Comparison of ENCODE assay signal across 13 mouse cellular contexts in genomic region chr17:80252757-80253525, GRCm38 (mm10). TPM values are rescaled to one million over a fixed set of nuclear protein-coding genes. Genes with fewer than 3 reads are reported as not detected.
DNase-seq lines count a peak whose midpoint lies in the region; ATAC-seq and TF ChIP-seq lines count a peak whose summit lies in the region.
"Had no signal": no experiment of that assay in that cellular context is flagged by ENCODE, and none has a peak within 500 bp of the region (broad histone marks: within the 10 kb centered on the region; RNA-seq: fewer than 3 reads in every experiment).

No protein-coding gene starts in this region.

- no peak overlapping the region for H3K4me2 ChIP-seq in intestine, postnatal 0 days (replicated peaks; ENCODE audit: low read depth)
- no peak overlapping the region for H3K4me2 ChIP-seq in intestine, embryonic 15.5 days (replicated peaks)
- peak overlapping the region; percentile 0; the same call in 1 of the 2 replicates for H3K4me2 ChIP-seq in heart, embryonic 13.5 days
- H3K4me2 ChIP-seq: hindbrain, embryonic 15.5 days had no signal

- POLR2A ChIA-PET in Patski (lab: Charles Lee), result no interaction called here

- H3K36me3 ChIP-seq in intestine, postnatal 0 days (ENCODE audit: control insufficient read depth, insufficient read depth), result peaks cover 71% of the 10 kb centered on the region
- H3K36me3 ChIP-seq in intestine, embryonic 15.5 days, result peaks cover 35% of the 10 kb centered on the region
- H3K36me3 ChIP-seq in heart, embryonic 13.5 days, result peaks cover 88% of the 10 kb centered on the region

- no peak overlapping the region for H3K4me3 ChIP-seq in intestine, postnatal 0 days (ENCODE audit: low read depth, low read length)
- no peak overlapping the region for H3K4me3 ChIP-seq in intestine, embryonic 15.5 days (replicated peaks)
- no peak overlapping the region for H3K4me3 ChIP-seq in heart, embryonic 13.5 days
- no peak overlapping the region for H3K4me3 ChIP-seq in cerebellum, adult 2 months (replicated peaks; ENCODE audit: insufficient read depth, low read depth, low read length)
- H3K4me3 ChIP-seq: erythroblast, embryonic 14.5 days; hindbrain, embryonic 15.5 days; limb, embryonic 10.5 days; myocyte had no signal

- no peaks in the 10 kb centered on the region for H3K4me1 ChIP-seq in intestine, postnatal 0 days (replicated peaks; ENCODE audit: control insufficient read depth, insufficient read depth, low read length)
- H3K4me1 ChIP-seq in intestine, embryonic 15.5 days (replicated peaks), result peaks cover 11% of the 10 kb centered on the region
- H3K4me1 ChIP-seq in heart, embryonic 13.5 days, result peaks cover 36% of the 10 kb centered on the region
- no peaks in the 10 kb centered on the region for H3K4me1 ChIP-seq in cerebellum, adult 2 months (ENCODE audit: control insufficient read depth, insufficient read depth, low read length)
- H3K4me1 ChIP-seq: hindbrain, embryonic 15.5 days had no signal

- no peak for TF ChIP-seq POLR2A in cerebellum, adult 2 months (IDR thresholded peaks at IDR 0.05; ENCODE audit: borderline replicate concordance, insufficient read depth, low read length)

- no peaks in the 10 kb centered on the region for H3K27me3 ChIP-seq in intestine, postnatal 0 days (replicated peaks; ENCODE audit: control insufficient read depth, insufficient read depth, low read length)
- no peaks in the 10 kb centered on the region for H3K27me3 ChIP-seq in intestine, embryonic 15.5 days (replicated peaks)
- H3K27me3 ChIP-seq in Patski, result no peaks in the 10 kb centered on the region
- H3K27me3 ChIP-seq in heart, embryonic 13.5 days (replicated peaks), result no peaks in the 10 kb centered on the region
- H3K27me3 ChIP-seq in cerebellum, adult 2 months (ENCODE audit: control insufficient read depth, insufficient read depth, low read length), result no peaks in the 10 kb centered on the region
- H3K27me3 ChIP-seq: hindbrain, embryonic 15.5 days had no signal

- no peak for ATAC-seq in intestine, postnatal 0 days
- ATAC-seq in intestine, embryonic 15.5 days, result no peak
- ATAC-seq in Patski, result peak; percentile 49
- ATAC-seq in heart, embryonic 13.5 days (ENCODE audit: extremely low read depth, insufficient number of reproducible peaks, low FRiP score, low TSS enrichment), result no peak

- no peak for TF ChIP-seq CTCF in intestine, postnatal 0 days (IDR thresholded peaks at IDR 0.05; ENCODE audit: low read depth)
- no peak for TF ChIP-seq CTCF in Patski (IDR thresholded peaks at IDR 0.05)
- no peak for TF ChIP-seq CTCF in cerebellum, adult 2 months (IDR thresholded peaks at IDR 0.05; ENCODE audit: borderline replicate concordance, insufficient read depth, low read depth, low read length)

- WGBS in intestine, postnatal 0 days, result 76% methylated on average over 13 of the region's 13 CpGs
- 80% methylated on average over 13 of the region's 13 CpGs for WGBS in intestine, embryonic 15.5 days
- 64% methylated on average over 13 of the region's 13 CpGs for WGBS in heart, embryonic 13.5 days
- 69% methylated on average over 13 of the region's 13 CpGs for WGBS in cerebellum, adult 2 months

- H3K27ac ChIP-seq in intestine, postnatal 0 days (ENCODE audit: low read depth, low read length), result 0 out of 2 replicates have a peak overlapping the region, but pooled peaks have one; percentile 15
- no peak overlapping the region for H3K27ac ChIP-seq in intestine, embryonic 15.5 days
- peak overlapping the region; percentile 82 for H3K27ac ChIP-seq in heart, embryonic 13.5 days (replicated peaks)
- no peak overlapping the region for H3K27ac ChIP-seq in cerebellum, adult 2 months (ENCODE audit: insufficient read depth, low read length)
- H3K27ac ChIP-seq: hindbrain, embryonic 15.5 days; limb, embryonic 10.5 days had no signal

- no peaks in the 10 kb centered on the region for H3K9me3 ChIP-seq in intestine, postnatal 0 days (ENCODE audit: control insufficient read depth)
- no peaks in the 10 kb centered on the region; the same call in 1 of the 2 replicates for H3K9me3 ChIP-seq in intestine, embryonic 15.5 days
- no peaks in the 10 kb centered on the region for H3K9me3 ChIP-seq in heart, embryonic 13.5 days
- H3K9me3 ChIP-seq: hindbrain, embryonic 15.5 days; limb, embryonic 10.5 days had no signal

- peak; percentile 22 for DNase-seq in Patski (ENCODE audit: low read depth, low spot score)
- DNase-seq in lung, postnatal 36 days, result peak; percentile 50
- DNase-seq in cerebellum, adult 2 months, result no peak
- no peak for DNase-seq in gastrocnemius, postnatal 4 days (ENCODE audit: low spot score in 2 of 2)
- no peak for DNase-seq in spleen, postnatal 10 days (ENCODE audit: low spot score in 2 of 2)
- DNase-seq: right cerebral cortex, postnatal 14 days had no signal

- CTCF ChIA-PET in Patski (lab: Charles Lee), result interaction anchor here (0.9 to 1.1 kb wide), 2 partner anchors 10 to 29 kb away, joined by 3 to 4 read pairs; partner anchors contain the start of gene Gemin6

- in situ Hi-C loops in Patski (cut with MboI; ENCODE audit: low pct_unique_long_range_greater_than_20kb), result no loop called here

- H3K9ac ChIP-seq in intestine, postnatal 0 days (ENCODE audit: low read depth, low read length), result no peak overlapping the region
- H3K9ac ChIP-seq in intestine, embryonic 15.5 days, result no peak overlapping the region
- H3K9ac ChIP-seq in heart, embryonic 13.5 days, result peak overlapping the region; percentile 51
- H3K9ac ChIP-seq: hindbrain, embryonic 15.5 days had no signal

RNA-seq across cellular contexts. Expression of gene Gemin6, which starts 28.7 kb away (rescaled TPM):
- 15.0 and 15.9 TPM in 2 replicates for polyA plus RNA-seq in intestine, postnatal 0 days (2015; fragmentation: Nextera tagmentation; extraction: Ambion mirVana)
- 44.9 and 49.1 TPM in 2 replicates for polyA plus RNA-seq in intestine, embryonic 15.5 days (2015; fragmentation: Nextera tagmentation; extraction: Ambion mirVana)
- polyA plus RNA-seq in Patski (2021), result 16.4 TPM
- 24.7 and 32.3 TPM in 2 replicates for polyA plus RNA-seq in heart, embryonic 13.5 days (2015; fragmentation: Nextera tagmentation; extraction: Ambion mirVana)
- 6.0 and 6.1 TPM in 2 replicates for polyA plus RNA-seq in cerebellum, adult 2 months (2012; rRNA removed)
- total RNA-seq in gastrocnemius, postnatal 4 days (2021), result 1 to 10 TPM; 6.4 to 6.7 TPM
- polyA plus RNA-seq: erythroblast, embryonic 14.5 days had no signal

RNA-seq across cellular contexts. Expression of gene Morn2, which starts 37.1 kb away (rescaled TPM):
- polyA plus RNA-seq in intestine, postnatal 0 days (2015; fragmentation: Nextera tagmentation; extraction: Ambion mirVana), result 9.0 and 12.7 TPM in 2 replicates
- 22.4 and 25.4 TPM in 2 replicates for polyA plus RNA-seq in intestine, embryonic 15.5 days (2015; fragmentation: Nextera tagmentation; extraction: Ambion mirVana)
- polyA plus RNA-seq in Patski (2021), result 47.2 TPM
- polyA plus RNA-seq in heart, embryonic 13.5 days (2015; fragmentation: Nextera tagmentation; extraction: Ambion mirVana), result 21.8 and 23.9 TPM in 2 replicates
- polyA plus RNA-seq in cerebellum, adult 2 months (2012; rRNA removed), result 30.1 and 34.1 TPM in 2 replicates
- total RNA-seq in gastrocnemius, postnatal 4 days (2021), result 1 to 10 TPM; 4.6 to 4.9 TPM

RNA-seq across cellular contexts. Expression of gene Dhx57, which starts 37.3 kb away (rescaled TPM):
- polyA plus RNA-seq in intestine, postnatal 0 days (2015; fragmentation: Nextera tagmentation; extraction: Ambion mirVana), result 3.2 and 3.4 TPM in 2 replicates
- polyA plus RNA-seq in intestine, embryonic 15.5 days (2015; fragmentation: Nextera tagmentation; extraction: Ambion mirVana), result 12.9 and 13.4 TPM in 2 replicates
- 21.1 TPM for polyA plus RNA-seq in Patski (2021)
- 8.2 and 8.5 TPM in 2 replicates for polyA plus RNA-seq in heart, embryonic 13.5 days (2015; fragmentation: Nextera tagmentation; extraction: Ambion mirVana)
- 24.4 and 26.0 TPM in 2 replicates for polyA plus RNA-seq in cerebellum, adult 2 months (2012; rRNA removed)
- 10 to 100 TPM; 15.6 to 16.2 TPM for total RNA-seq in gastrocnemius, postnatal 4 days (2021)

RNA-seq across cellular contexts. Expression of gene Ttc39d, which starts 45.7 kb away (rescaled TPM):
- 0.07 TPM in 1 of 2 replicates, not detected in the other for polyA plus RNA-seq in intestine, postnatal 0 days (2015; fragmentation: Nextera tagmentation; extraction: Ambion mirVana)
- polyA plus RNA-seq in intestine, embryonic 15.5 days (2015; fragmentation: Nextera tagmentation; extraction: Ambion mirVana), result 0.11 and 0.16 TPM in 2 replicates
- polyA plus RNA-seq in Patski (2021), result 0.14 TPM
- 0.05 and 0.08 TPM in 2 replicates for polyA plus RNA-seq in heart, embryonic 13.5 days (2015; fragmentation: Nextera tagmentation; extraction: Ambion mirVana)
- 0.05 and 0.13 TPM in 2 replicates for polyA plus RNA-seq in cerebellum, adult 2 months (2012; rRNA removed)
- under 1 TPM in 1 of 2 experiments, not detected in 1; 0.10 TPM for total RNA-seq in gastrocnemius, postnatal 4 days (2021)
- polyA plus RNA-seq: erythroblast, embryonic 14.5 days had no signal

RNA-seq across cellular contexts. Expression of gene Srsf7, which starts 45.8 kb away (rescaled TPM):
- polyA plus RNA-seq in intestine, postnatal 0 days (2015; fragmentation: Nextera tagmentation; extraction: Ambion mirVana), result 169 and 174 TPM in 2 replicates
- 497 and 569 TPM in 2 replicates for polyA plus RNA-seq in intestine, embryonic 15.5 days (2015; fragmentation: Nextera tagmentation; extraction: Ambion mirVana)
- 192 TPM for polyA plus RNA-seq in Patski (2021)
- polyA plus RNA-seq in heart, embryonic 13.5 days (2015; fragmentation: Nextera tagmentation; extraction: Ambion mirVana), result 297 and 314 TPM in 2 replicates
- 124 and 136 TPM in 2 replicates for polyA plus RNA-seq in cerebellum, adult 2 months (2012; rRNA removed)
- total RNA-seq in gastrocnemius, postnatal 4 days (2021), result 10 to 100 TPM; 79.7 to 87.1 TPM

Comparison
In these comparisons a context has a peak if more than half of its experiments do, and no peak if none do; other contexts are left out.
1. H3K27ac ChIP-seq: peak in intestine, postnatal 0 days (single experiment) and heart, embryonic 13.5 days (single experiment); none in intestine, embryonic 15.5 days (single experiment) and cerebellum, adult 2 months (single experiment).
2. DNase-seq: peak in Patski (single experiment) and lung, postnatal 36 days (single experiment); none in cerebellum, adult 2 months (0 of 2), gastrocnemius, postnatal 4 days (0 of 2) and spleen, postnatal 10 days (0 of 2).